Mouse (Mus musculus): ENCODE measurements around the gene Hamp2.

DNA sequence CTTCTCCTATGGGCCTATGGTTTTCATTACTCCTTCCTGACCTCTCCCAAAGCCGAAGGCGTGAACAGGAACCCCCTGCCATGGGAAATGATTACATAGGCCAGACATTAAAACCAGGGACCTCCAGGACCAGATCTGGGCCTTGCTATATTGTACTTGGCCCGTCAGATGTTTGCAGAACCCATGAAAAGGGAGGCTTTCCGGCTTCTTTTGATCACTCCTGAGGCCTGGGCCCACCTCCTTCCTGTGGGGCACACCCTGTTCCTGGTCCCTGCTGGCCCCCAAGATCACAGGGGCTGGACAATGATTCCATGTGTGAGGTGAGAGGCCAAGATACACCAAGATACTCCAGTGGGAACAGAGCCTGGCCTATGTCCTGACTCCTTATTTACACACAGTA, 44.7 kb upstream of the Hamp2 start:
- no peak for TF ChIP-seq TAL1 (IDR thresholded peaks at IDR 0.05; ENCODE audit: low read length)
- no peak for TF ChIP-seq GATA1 (IDR thresholded peaks at IDR 0.05; ENCODE audit: low read length)

Measured in erythroblast, embryonic 14.5 days (primary cell).